Mouse (Mus musculus): ENCODE measurements around the gene Cdc14b.

DNA sequence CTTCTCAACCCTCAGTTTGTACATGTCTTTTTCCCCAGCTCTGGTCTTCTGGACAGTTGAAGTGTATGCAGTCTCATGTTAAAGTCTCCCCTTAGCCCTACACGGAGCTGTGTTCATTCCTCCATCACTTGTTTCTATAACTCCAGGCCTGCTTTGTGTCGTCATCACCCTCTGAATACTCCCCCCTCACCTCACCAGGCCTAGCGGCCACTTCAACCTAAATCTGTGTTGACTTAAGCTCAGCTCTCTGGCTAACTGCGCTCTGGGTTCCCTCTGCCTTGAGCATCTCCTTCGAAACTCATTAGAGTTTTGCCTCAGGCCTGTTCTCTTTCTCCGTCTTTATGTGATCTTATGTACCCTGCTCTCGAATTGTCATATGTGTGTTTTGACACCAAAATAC lies 97.1 kb downstream of the Cdc14b start:
- no peak for TF ChIP-seq POLR2A (IDR thresholded peaks at IDR 0.05; ENCODE audit: insufficient read length, low read depth)
- TF ChIP-seq USF1 (IDR thresholded peaks at IDR 0.05; ENCODE audit: low read depth), result no peak
- TF ChIP-seq TCF12 (IDR thresholded peaks at IDR 0.05; ENCODE audit: insufficient read depth, poor library complexity, severe bottlenecking), result no peak
- no peak for TF ChIP-seq E2F4 (IDR thresholded peaks at IDR 0.05; ENCODE audit: insufficient read depth)
